Mouse (Mus musculus) 3134 (cell line): ENCODE results near the gene Arpc2.

Source experiments
- DNase-seq: peaks from one replicate; pipeline ENCODE4 v3.0.0-alpha.2; 2011; ENCODE audit warnings: low spot score; ENCODE audit not compliant: insufficient read length; ENCODE audit errors: extremely low read depth

Gene Arpc2

GRCm38 (mm10) chr1:74298157-74298750 lies 62.4 kb downstream of the Arpc2 start:
- no peak for DNase-seq

GRCm38 (mm10) chr1:74298996-74299395 lies 63.1 kb downstream of the Arpc2 start:
- DNase-seq = peak; percentile 74

GRCm38 (mm10) chr1:74300347-74301110 lies 64.6 kb downstream of the Arpc2 start:
- no peak for DNase-seq

GRCm38 (mm10) chr1:74302229-74302628 lies 66.3 kb downstream of the Arpc2 start:
- no peak for DNase-seq

- DNase-seq = no peak
These were observed 67.0 kb downstream of the Arpc2 start for GRCm38 (mm10) chr1:74302835-74303234.

DNA sequence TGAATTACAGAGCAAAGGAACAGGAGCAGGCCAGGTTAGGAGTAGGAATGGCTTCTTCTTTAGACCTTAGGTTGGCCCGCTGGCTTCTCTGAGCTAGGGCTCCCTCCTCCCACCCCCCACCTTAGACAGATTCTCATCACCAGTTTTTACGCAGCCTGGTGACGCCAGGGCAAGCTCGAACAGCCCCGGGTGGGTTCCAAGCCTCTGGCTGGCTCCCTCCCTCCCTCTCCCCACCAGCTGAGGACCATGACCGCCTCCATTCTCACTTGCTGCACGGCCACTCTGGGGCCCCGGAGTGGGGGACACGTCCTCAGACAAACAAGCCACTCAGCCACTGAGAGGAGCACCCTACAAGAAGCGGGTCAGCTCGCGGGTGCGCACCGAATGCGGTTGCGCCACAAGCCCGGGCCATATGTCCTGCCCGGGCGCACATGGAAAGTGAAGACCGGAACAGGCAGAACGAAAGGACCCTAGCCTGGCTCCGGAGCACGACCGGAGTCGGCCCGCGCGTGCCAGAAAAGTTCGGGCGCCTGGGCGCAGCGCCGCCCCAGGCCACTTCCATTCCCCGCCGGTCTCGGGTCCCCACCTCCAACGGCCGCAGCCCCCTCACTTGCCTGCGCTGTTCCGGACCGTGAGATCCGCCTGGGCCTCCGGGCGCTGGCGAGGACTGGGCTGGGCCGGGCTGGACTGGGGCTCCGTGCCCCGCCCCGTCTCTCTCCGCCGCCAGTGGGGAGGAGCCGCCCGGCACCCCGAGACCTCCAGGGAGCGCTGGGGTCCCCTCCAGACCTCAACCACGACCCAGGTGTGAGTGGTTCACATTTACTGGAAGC lies 67.8 kb downstream of the Arpc2 start:
- peak; percentile 89 for DNase-seq

- DNase-seq = no peak
These were observed 68.5 kb downstream of the Arpc2 start for GRCm38 (mm10) chr1:74304339-74304790.

DNA sequence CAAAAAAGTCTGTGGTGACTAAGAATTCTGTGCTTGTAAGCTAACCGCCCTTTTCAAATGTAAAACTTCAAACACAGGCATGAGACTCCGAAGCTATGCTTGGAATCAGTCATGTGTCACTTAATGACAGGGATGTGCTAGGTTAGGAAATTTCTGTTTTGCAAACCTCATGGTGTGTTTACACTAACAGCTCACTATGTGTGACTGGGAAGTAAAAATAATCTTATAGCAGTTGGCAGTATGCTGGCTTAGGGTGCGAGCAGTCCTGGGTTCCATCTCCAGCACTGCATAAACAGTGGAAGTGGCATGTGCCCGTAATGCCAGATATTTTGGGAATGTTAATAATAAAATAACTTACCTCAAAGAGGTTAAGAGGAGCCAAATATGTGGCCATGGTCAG lies 69.1 kb downstream of the Arpc2 start:
- DNase-seq = no peak

DNA sequence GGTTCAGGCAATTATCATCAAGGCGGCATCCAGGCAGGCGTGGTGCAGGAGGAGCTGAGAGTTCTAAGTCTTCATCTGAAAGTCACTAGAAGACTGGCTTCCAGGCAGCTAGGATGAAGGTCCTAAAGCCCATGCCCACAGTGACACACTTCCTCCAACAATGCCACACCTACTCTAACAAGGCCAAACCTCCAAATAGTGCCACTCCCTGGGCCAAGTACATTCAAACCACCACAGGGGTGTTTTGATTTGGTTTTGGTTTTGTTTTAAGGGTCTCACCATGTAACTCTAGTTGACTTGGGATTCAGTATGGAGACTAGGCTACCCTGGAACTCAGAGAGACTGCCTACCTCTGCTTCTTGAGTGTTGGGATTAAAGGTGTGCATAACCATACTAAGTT lies 69.6 kb downstream of the Arpc2 start, which contains the start of gene Tmbim1:
Gene Tmbim1 (minus strand): TSS at position 101 of the 400 bp plus-strand sequence.
- no peak for DNase-seq

- DNase-seq = no peak
These were observed 71.3 kb downstream of the Arpc2 start for GRCm38 (mm10) chr1:74307146-74307545.

- no peak for DNase-seq
These were observed 72.4 kb downstream of the Arpc2 start for GRCm38 (mm10) chr1:74308001-74308964.

- DNase-seq = no peak
These were observed 73.9 kb downstream of the Arpc2 start for GRCm38 (mm10) chr1:74309767-74310166.

DNA sequence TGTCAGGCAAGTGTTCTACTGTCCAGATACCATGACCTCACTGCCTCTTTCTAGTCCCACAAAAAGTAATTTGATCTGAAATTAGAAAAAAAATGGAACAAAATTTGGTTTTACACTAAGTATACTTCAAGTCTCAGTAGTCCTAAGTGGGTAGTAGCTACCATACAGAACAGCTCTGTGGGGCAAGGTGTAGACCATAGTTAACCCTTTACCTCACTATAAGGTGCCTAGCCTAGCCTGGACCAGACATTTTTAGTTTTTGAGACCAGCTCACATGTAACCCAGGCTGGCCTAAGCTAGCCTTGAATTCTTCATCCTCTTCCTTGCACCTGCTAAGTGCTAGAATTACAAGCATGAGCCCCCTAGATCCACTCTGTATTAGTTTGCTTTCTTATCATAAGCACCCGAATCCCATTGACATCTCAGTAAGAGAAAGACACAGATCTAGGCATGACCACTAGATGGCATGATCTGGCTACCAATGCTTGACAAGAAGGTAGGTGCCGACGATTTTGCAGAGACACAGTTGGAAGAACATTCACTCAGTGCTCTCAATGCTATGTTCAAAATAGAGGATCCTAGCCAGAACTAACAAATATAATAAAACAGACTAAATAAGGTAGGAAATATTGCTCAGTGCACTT lies 77.3 kb downstream of the Arpc2 start:
- DNase-seq = peak; percentile 45

DNA sequence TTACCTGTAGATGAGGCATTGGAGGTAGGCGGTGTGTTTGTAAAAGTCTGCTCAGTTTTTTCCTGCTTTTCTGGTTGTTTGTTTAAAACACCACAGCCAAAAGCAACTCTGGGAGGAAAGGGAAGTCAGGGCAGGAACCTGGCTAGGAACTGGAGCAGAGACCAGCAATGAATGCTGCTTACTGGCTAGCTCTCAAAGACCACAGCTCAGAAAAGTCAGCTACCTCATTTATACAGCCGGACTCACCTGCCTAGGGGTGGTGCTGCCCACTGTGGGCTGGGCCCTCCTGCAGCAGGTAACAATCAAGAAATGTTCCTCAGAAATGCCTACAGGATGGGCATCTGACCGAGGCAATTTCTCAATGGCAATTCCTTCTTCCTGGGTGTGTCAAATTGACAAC lies 78.9 kb downstream of the Arpc2 start:
- DNase-seq = no peak

DNA sequence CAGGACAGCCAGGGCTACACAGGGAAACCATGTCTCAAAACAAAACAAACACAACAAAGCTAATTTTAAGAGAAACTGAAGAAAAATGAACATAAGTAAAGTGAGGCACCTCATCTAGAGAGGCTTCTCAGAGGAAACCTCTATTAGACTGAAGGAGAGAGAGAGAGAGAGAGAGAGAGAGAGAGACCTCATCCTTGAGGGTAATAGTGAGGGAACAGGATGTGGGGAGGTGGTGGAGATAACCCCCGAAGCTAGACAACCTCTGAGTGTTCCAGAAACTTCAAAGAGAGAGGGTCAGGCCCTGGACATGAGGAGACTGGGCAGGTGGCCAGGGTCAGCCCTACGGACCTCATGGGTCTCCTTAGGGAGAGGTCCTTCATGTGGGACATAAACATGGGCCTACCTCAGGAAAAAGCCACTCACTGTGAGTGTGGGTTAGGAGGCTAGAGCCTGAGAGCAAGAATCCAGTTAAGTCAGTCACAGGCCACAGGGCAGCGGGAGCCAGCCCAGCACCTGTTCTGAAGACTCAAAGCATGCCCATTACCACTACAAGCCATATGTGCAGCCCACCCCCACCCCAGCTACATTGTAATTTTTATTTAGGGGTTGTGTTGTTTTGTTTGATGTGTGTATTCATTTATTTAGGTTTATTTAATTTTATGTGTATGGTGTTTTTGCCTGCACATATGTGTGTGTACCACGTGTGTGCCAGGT lies 80.4 kb downstream of the Arpc2 start:
- DNase-seq = no peak
